Mouse (Mus musculus) embryonic fibroblast, embryonic 13.5 days (primary cell): ENCODE data around the gene Gm29427.

Source experiments
- CTCF ChIP-seq: IDR thresholded peaks from 2 replicates; pipeline ENCODE4 v1.5.1; 2011; ENCODE audit warnings: mild to moderate bottlenecking, control low read depth, low read length, moderate library complexity, borderline replicate concordance; ENCODE audit not compliant: insufficient read depth
- POLR2A ChIP-seq: IDR thresholded peaks from 2 replicates; pipeline ENCODE4 v1.6.1; 2011; ENCODE audit warnings: low read depth, mild to moderate bottlenecking, control low read depth, low read length, moderate library complexity

DNA sequence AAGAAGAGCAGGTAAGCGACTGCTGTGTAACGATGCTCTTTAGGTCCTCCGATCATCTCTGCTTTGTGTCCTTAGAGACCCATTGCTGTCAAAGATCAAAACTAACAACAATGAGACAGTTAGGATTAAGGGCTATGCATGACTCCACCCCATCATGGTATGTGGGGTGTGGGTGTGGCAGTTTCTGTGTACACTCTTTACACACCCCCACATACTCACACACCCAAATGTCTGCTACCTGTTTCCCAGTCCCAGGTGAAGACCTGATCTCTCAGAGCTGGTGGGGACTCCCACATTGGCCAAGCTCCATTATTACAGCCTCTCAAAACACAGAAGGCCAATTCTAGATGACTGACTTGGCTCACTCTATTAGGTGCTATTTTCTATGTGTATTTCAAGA is 30.0 kb upstream of the Gm29427 start:
- TF ChIP-seq POLR2A (no peak), CTCF (no peak)
